ENCODE assay signal across 8 mouse cellular contexts in genomic region chr7:25627431-25628322, GRCm38 (mm10). TPM values are rescaled to one million over a fixed set of nuclear protein-coding genes. Genes with fewer than 3 reads are reported as not detected.
A peak's percentile ranks its signal among the peaks of the same experiment; 100 is the strongest.
DNase-seq lines count a peak whose midpoint lies in the region; ATAC-seq and TF ChIP-seq lines count a peak whose summit lies in the region.

No protein-coding gene starts in this region.

- no peaks in the 10 kb centered on the region for H3K9me3 ChIP-seq in hindbrain, embryonic 16.5 days (ENCODE audit: control insufficient read depth, low read length)
- no peaks in the 10 kb centered on the region for H3K9me3 ChIP-seq in liver, embryonic 14.5 days (ENCODE audit: control insufficient read depth, low read length)
- no peaks in the 10 kb centered on the region for H3K9me3 ChIP-seq in neural tube, embryonic 11.5 days (ENCODE audit: control insufficient read depth, low read length)

- TF ChIP-seq POLR2A in brain, embryonic 14.5 days (IDR thresholded peaks at IDR 0.05; ENCODE audit: borderline replicate concordance, extremely low read depth, insufficient read depth, insufficient read length, poor library complexity, severe bottlenecking): no peak

- peaks cover 8% of the 10 kb centered on the region; the same call in 1 of the 2 replicates for H3K27me3 ChIP-seq in hindbrain, embryonic 16.5 days (replicated peaks; ENCODE audit: control insufficient read depth, insufficient read depth, low read length)
- no peaks in the 10 kb centered on the region for H3K27me3 ChIP-seq in liver, embryonic 14.5 days (ENCODE audit: control insufficient read depth, insufficient read depth, low read length)
- peaks cover 15% of the 10 kb centered on the region for H3K27me3 ChIP-seq in neural tube, embryonic 11.5 days (ENCODE audit: control insufficient read depth, insufficient read depth, low read length)

- no peaks in the 10 kb centered on the region for H3K4me1 ChIP-seq in hindbrain, embryonic 16.5 days (ENCODE audit: control insufficient read depth, insufficient read depth, low read depth, low read length)
- peaks cover 7 to 11% of the 10 kb centered on the region in 2 experiments for H3K4me1 ChIP-seq in liver, embryonic 14.5 days (replicated peaks; ENCODE audit: control insufficient read depth in 2 of 2, insufficient read depth in 2 of 2, low read length in 1 of 2)
- H3K4me1 ChIP-seq in neural tube, embryonic 11.5 days (ENCODE audit: control insufficient read depth, insufficient read depth, low read length): peaks cover 7% of the 10 kb centered on the region

- no peak for TF ChIP-seq EP300 in liver, embryonic 14.5 days (IDR thresholded peaks at IDR 0.05; ENCODE audit: low read depth)

- DNase-seq in ES-CJ7 (ENCODE audit: low read depth, low spot score): peak; percentile 61
- DNase-seq in brain, embryonic 14.5 days (ENCODE audit: low read depth): peak; percentile 28
- peak; percentile 88 for DNase-seq in gastrocnemius, adult 2 months
- peak in 1 of 3 experiments; percentile 24 for DNase-seq in liver, embryonic 14.5 days (ENCODE audit: low read depth in 3 of 3, low spot score in 3 of 3)
- peak; percentile 44 for DNase-seq in neural tube, embryonic 11.5 days (ENCODE audit: low spot score)
- DNase-seq in thymus, postnatal 4 days: peak; percentile 82
- DNase-seq in natural killer cell, adult 2 months (ENCODE audit: low spot score in 2 of 2): no peak

- no peak for ATAC-seq in hindbrain, embryonic 16.5 days
- ATAC-seq in liver, embryonic 14.5 days (ENCODE audit: insufficient read depth): peak; percentile 77
- ATAC-seq in neural tube, embryonic 11.5 days (ENCODE audit: insufficient read depth, low FRiP score, low TSS enrichment): no peak

- intact Hi-C loops in gastrocnemius, adult 2 months (cut with DNase I): no loop called here

- H3K27ac ChIP-seq in gastrocnemius, adult 2 months: peak overlapping the region; percentile 83
- H3K27ac ChIP-seq in hindbrain, embryonic 16.5 days (ENCODE audit: low read depth, low read length): no peak overlapping the region
- no peak overlapping the region for H3K27ac ChIP-seq in liver, embryonic 14.5 days
- no peak overlapping the region for H3K27ac ChIP-seq in neural tube, embryonic 11.5 days (ENCODE audit: low read depth, low read length)

- H3K4me2 ChIP-seq in hindbrain, embryonic 16.5 days (ENCODE audit: low read length): peak overlapping the region; percentile 37
- H3K4me2 ChIP-seq in liver, embryonic 14.5 days (ENCODE audit: low read depth): peak overlapping the region; percentile 74
- H3K4me2 ChIP-seq in neural tube, embryonic 11.5 days (ENCODE audit: low read depth): peak overlapping the region; percentile 44

- WGBS in hindbrain, embryonic 16.5 days: 21% methylated on average over 33 of the region's 38 CpGs
- 19% methylated on average over 38 of the region's 38 CpGs for WGBS in liver, embryonic 14.5 days (ENCODE audit: insufficient replicate concordance)
- 17% methylated on average over 37 of the region's 38 CpGs for WGBS in neural tube, embryonic 11.5 days

- peak overlapping the region; percentile 72 for H3K4me3 ChIP-seq in gastrocnemius, adult 2 months
- peak overlapping the region; percentile 16 for H3K4me3 ChIP-seq in hindbrain, embryonic 16.5 days (ENCODE audit: low read length)
- peak overlapping the region; percentile 36 to 48 for H3K4me3 ChIP-seq in liver, embryonic 14.5 days (ENCODE audit: insufficient read depth in 1 of 2, low read depth in 2 of 2, low read length in 2 of 2)
- peak overlapping the region; percentile 18 for H3K4me3 ChIP-seq in neural tube, embryonic 11.5 days (ENCODE audit: low read depth, low read length)

- H3K9ac ChIP-seq in hindbrain, embryonic 16.5 days (ENCODE audit: low read depth, low read length): peak overlapping the region; percentile 3; the same call in 1 of the 2 replicates
- peak overlapping the region; percentile 32 for H3K9ac ChIP-seq in liver, embryonic 14.5 days (replicated peaks)
- peak overlapping the region; percentile 44 for H3K9ac ChIP-seq in neural tube, embryonic 11.5 days (ENCODE audit: low read length)

- peaks cover 23% of the 10 kb centered on the region for H3K36me3 ChIP-seq in hindbrain, embryonic 16.5 days (ENCODE audit: control insufficient read depth, insufficient read depth, low read length)
- no peaks in the 10 kb centered on the region for H3K36me3 ChIP-seq in liver, embryonic 14.5 days (replicated peaks; ENCODE audit: control insufficient read depth, insufficient read depth, low read depth)
- peaks cover 3% of the 10 kb centered on the region for H3K36me3 ChIP-seq in neural tube, embryonic 11.5 days (ENCODE audit: control insufficient read depth, insufficient read depth, low read length)

- no peak for TF ChIP-seq CTCF in brain, embryonic 14.5 days (IDR thresholded peaks at IDR 0.05; ENCODE audit: borderline replicate concordance, extremely low read depth, insufficient read depth, insufficient read length)
- TF ChIP-seq CTCF in gastrocnemius, adult 2 months (IDR thresholded peaks at IDR 0.05): no peak
- no peak for TF ChIP-seq CTCF in liver, embryonic 14.5 days (IDR thresholded peaks at IDR 0.05; ENCODE audit: low read depth)

RNA-seq across cellular contexts. Expression of gene B3gnt8, which starts 1.2 kb away (rescaled TPM):
- polyA plus RNA-seq in brain, embryonic 14.5 days (2012; rRNA removed): 0.78 and 0.87 TPM in 2 replicates
- 1 to 10 TPM; 1.5 to 1.6 TPM for total RNA-seq in gastrocnemius, adult 2 months (2021)
- 0.89 and 1.1 TPM in 2 replicates for polyA plus RNA-seq in hindbrain, embryonic 16.5 days (2015; fragmentation: Nextera tagmentation; extraction: Ambion mirVana)
- polyA plus RNA-seq in liver, embryonic 14.5 days (2012; rRNA removed): 1.6 TPM in 2 replicates
- 0.72 and 0.81 TPM in 2 replicates for polyA plus RNA-seq in liver, embryonic 14.5 days (2014; fragmentation: Nextera tagmentation; extraction: Ambion mirVana)
- polyA plus RNA-seq in neural tube, embryonic 11.5 days (2014; fragmentation: Nextera tagmentation; extraction: Ambion mirVana): 0.88 and 1.7 TPM in 2 replicates

RNA-seq across cellular contexts. Expression of gene Dmac2, which starts 8.5 kb away (rescaled TPM):
- polyA plus RNA-seq in brain, embryonic 14.5 days (2012; rRNA removed): 41.9 and 46.1 TPM in 2 replicates
- total RNA-seq in gastrocnemius, adult 2 months (2021): 10 to 100 TPM; 33.7 to 54.2 TPM
- polyA plus RNA-seq in hindbrain, embryonic 16.5 days (2015; fragmentation: Nextera tagmentation; extraction: Ambion mirVana): 51.4 and 52.0 TPM in 2 replicates
- polyA plus RNA-seq in liver, embryonic 14.5 days (2012; rRNA removed): 8.1 and 9.6 TPM in 2 replicates
- 6.9 and 7.4 TPM in 2 replicates for polyA plus RNA-seq in liver, embryonic 14.5 days (2014; fragmentation: Nextera tagmentation; extraction: Ambion mirVana)
- 22.4 and 23.2 TPM in 2 replicates for polyA plus RNA-seq in neural tube, embryonic 11.5 days (2014; fragmentation: Nextera tagmentation; extraction: Ambion mirVana)

RNA-seq across cellular contexts. Expression of gene Erich4, which starts 12.0 kb away (rescaled TPM):
- polyA plus RNA-seq in brain, embryonic 14.5 days (2012; rRNA removed): 0.10 and 0.12 TPM in 2 replicates
- total RNA-seq in gastrocnemius, adult 2 months (2021): not detected
- polyA plus RNA-seq in hindbrain, embryonic 16.5 days (2015; fragmentation: Nextera tagmentation; extraction: Ambion mirVana): not detected in 2 replicates
- 0.40 and 0.52 TPM in 2 replicates for polyA plus RNA-seq in liver, embryonic 14.5 days (2012; rRNA removed)
- 0.47 and 0.51 TPM in 2 replicates for polyA plus RNA-seq in liver, embryonic 14.5 days (2014; fragmentation: Nextera tagmentation; extraction: Ambion mirVana)
- not detected in 2 replicates for polyA plus RNA-seq in neural tube, embryonic 11.5 days (2014; fragmentation: Nextera tagmentation; extraction: Ambion mirVana)

RNA-seq across cellular contexts. Expression of gene Bckdha, which starts 31.1 kb away (rescaled TPM):
- 58.6 and 87.9 TPM in 2 replicates for polyA plus RNA-seq in brain, embryonic 14.5 days (2012; rRNA removed)
- 100 to 1,000 TPM; 103 to 152 TPM for total RNA-seq in gastrocnemius, adult 2 months (2021)
- polyA plus RNA-seq in hindbrain, embryonic 16.5 days (2015; fragmentation: Nextera tagmentation; extraction: Ambion mirVana): 46.8 and 51.8 TPM in 2 replicates
- 20.1 and 22.0 TPM in 2 replicates for polyA plus RNA-seq in liver, embryonic 14.5 days (2012; rRNA removed)
- 17.3 and 21.0 TPM in 2 replicates for polyA plus RNA-seq in liver, embryonic 14.5 days (2014; fragmentation: Nextera tagmentation; extraction: Ambion mirVana)
- 38.2 and 43.2 TPM in 2 replicates for polyA plus RNA-seq in neural tube, embryonic 11.5 days (2014; fragmentation: Nextera tagmentation; extraction: Ambion mirVana)

RNA-seq across cellular contexts. Expression of gene Exosc5, which starts 31.3 kb away (rescaled TPM):
- polyA plus RNA-seq in brain, embryonic 14.5 days (2012; rRNA removed): 35.8 and 58.1 TPM in 2 replicates
- total RNA-seq in gastrocnemius, adult 2 months (2021): 10 to 100 TPM; 24.1 to 24.3 TPM
- 39.5 and 42.9 TPM in 2 replicates for polyA plus RNA-seq in hindbrain, embryonic 16.5 days (2015; fragmentation: Nextera tagmentation; extraction: Ambion mirVana)
- 33.7 and 35.2 TPM in 2 replicates for polyA plus RNA-seq in liver, embryonic 14.5 days (2012; rRNA removed)
- 48.1 and 51.6 TPM in 2 replicates for polyA plus RNA-seq in liver, embryonic 14.5 days (2014; fragmentation: Nextera tagmentation; extraction: Ambion mirVana)
- 49.8 and 54.4 TPM in 2 replicates for polyA plus RNA-seq in neural tube, embryonic 11.5 days (2014; fragmentation: Nextera tagmentation; extraction: Ambion mirVana)

Comparison
In these comparisons a context has a peak if more than half of its experiments do, and no peak if none do; other contexts are left out.
1. DNase-seq: peak in ES-CJ7 (single experiment), brain, embryonic 14.5 days (single experiment), gastrocnemius, adult 2 months (single experiment), neural tube, embryonic 11.5 days (single experiment) and thymus, postnatal 4 days (single experiment); none in natural killer cell, adult 2 months (0 of 2).
2. H3K4me3 ChIP-seq: peak in every context shown above with its lines; median percentile 72 in gastrocnemius, adult 2 months; 42 in liver, embryonic 14.5 days; 18 in neural tube, embryonic 11.5 days; 16 in hindbrain, embryonic 16.5 days.
3. Peak in every context shown above with its lines, with median percentiles within 50 percentile points of each other: H3K4me2 ChIP-seq and H3K9ac ChIP-seq.